Mouse (Mus musculus) erythroblast, embryonic 14.5 days (primary cell): ENCODE results near the gene Smad3.

Source experiments
- GATA1 ChIP-seq: IDR thresholded peaks from 2 replicates; pipeline ENCODE4 v1.6.1; 2012; ENCODE audit warnings: low read length, inconsistent platforms, mixed read lengths
- TAL1 ChIP-seq: IDR thresholded peaks from 3 replicates; pipeline ENCODE4 v1.6.1; 2012; ENCODE audit warnings: low read length, inconsistent platforms, mixed read lengths

GRCm38 (mm10) chr9:63701957-63702309 lies 55.9 kb downstream of the Smad3 start:
- TF ChIP-seq GATA1 (no peak), TAL1 (no peak)
